Mouse (Mus musculus) stomach, embryonic 14.5 days (tissue): ENCODE results near the gene Epo. TPM values are rescaled to one million over a fixed set of nuclear protein-coding genes. Genes with fewer than 3 reads are reported as not detected.

Experiments used
- ATAC-seq: fragments of 200-750 bp; cut with Nextera tagmentation; 2 replicates; pipeline ENCODE4 v1.8.0; 2017; ENCODE audit warnings: low read depth, moderate TSS enrichment; ENCODE audit not compliant: insufficient number of reproducible peaks, insufficient read depth, low FRiP score
- H3K27ac ChIP-seq: fragments of 300-500 bp; sonication (generic); 2 replicates; pipeline ENCODE4 v1.5.1; 2014; ENCODE audit warnings: mild to moderate bottlenecking, low read length, moderate library complexity, mixed read lengths
- H3K27me3 ChIP-seq: fragments of 300-500 bp; sonication (generic); 2 replicates; pipeline ENCODE4 v1.6.1; 2014; ENCODE audit warnings: low read length, control low read depth, mixed read lengths; ENCODE audit not compliant: control insufficient read depth, insufficient read depth
- H3K36me3 ChIP-seq: fragments of 300-500 bp; sonication (generic); 2 replicates; pipeline ENCODE4 v1.6.1; 2014; ENCODE audit warnings: mild to moderate bottlenecking, control low read depth, low read length, moderate library complexity, mixed read lengths; ENCODE audit not compliant: control insufficient read depth, insufficient read depth
- H3K4me1 ChIP-seq: fragments of 300-500 bp; sonication (generic); 2 replicates; pipeline ENCODE4 v1.6.1; 2014; ENCODE audit warnings: low read length, control low read depth, mixed read lengths; ENCODE audit not compliant: control insufficient read depth, insufficient read depth
- H3K4me2 ChIP-seq: fragments of 300-500 bp; sonication (generic); replicated peaks from 2 replicates; pipeline ENCODE4 v1.6.1; 2014; ENCODE audit warnings: low read depth, low read length, control low read depth
- H3K4me3 ChIP-seq: fragments of 300-500 bp; sonication (generic); 2 replicates; pipeline ENCODE4 v1.5.1; 2014; ENCODE audit warnings: low read depth, low read length, control low read depth
- H3K9ac ChIP-seq: fragments of 300-500 bp; sonication (generic); replicated peaks from 2 replicates; pipeline ENCODE4 v1.6.1; 2014; ENCODE audit warnings: low read depth, mild to moderate bottlenecking, control low read depth, low read length, moderate library complexity, mixed read lengths
- H3K9me3 ChIP-seq: fragments of 300-500 bp; sonication (generic); 2 replicates; pipeline ENCODE4 v1.6.1; 2016; ENCODE audit warnings: low read depth, low read length, control low read depth; ENCODE audit not compliant: control insufficient read depth
- WGBS: fragments of 180-500 bp; shearing (Covaris S2); extraction: QIAGEN DNeasy Blood & Tissue Kit; methylation state at CpG from one replicate; pipeline ENCODE4 v1.1.7; 2014; 5-methylcytosine and 5-hydroxymethylcytosine counted together
- polyA plus RNA-seq: library from polyadenylated mRNA; unstranded; fragments of >200 nt; fragmentation: Nextera tagmentation; extraction: Ambion mirVana; gene quantifications from 2 replicates; pipeline ENCODE4 v1.2.1, GENCODE M21; 2014

Gene Epo
- polyA plus RNA-seq, 1 experiment from 2014 or later: 0.38 TPM

- no peak overlapping the region for H3K9ac ChIP-seq
- H3K27me3 ChIP-seq: no peaks in the 10 kb centered on the region
- no peak; the same call in 1 of the 2 replicates for ATAC-seq
- no peaks in the 10 kb centered on the region; the same call in 1 of the 2 replicates for H3K9me3 ChIP-seq
- H3K27ac ChIP-seq: no peak overlapping the region
- peak overlapping the region; percentile 46 for H3K4me2 ChIP-seq
- peak overlapping the region; percentile 15 for H3K4me3 ChIP-seq
- H3K36me3 ChIP-seq: no peaks in the 10 kb centered on the region
- 1% methylated on average over 17 of the region's 17 CpGs for WGBS
- peaks cover 7% of the 10 kb centered on the region; the same call in 1 of the 2 replicates for H3K4me1 ChIP-seq
Measured at GRCm38 (mm10) chr5:137485851-137486155, 47.2 kb downstream of the Epo start.

GRCm38 (mm10) chr5:137485071-137485850 is 47.8 kb downstream of the Epo start:
- Histone ChIP-seq H3K9ac (no peak overlapping the region), H3K4me1 (peaks cover 7% of the 10 kb centered on the region; the same call in 1 of the 2 replicates), H3K36me3 (no peaks in the 10 kb centered on the region), H3K27me3 (no peaks in the 10 kb centered on the region), H3K27ac (no peak overlapping the region), H3K4me3 (peak overlapping the region; percentile 15), H3K4me2 (peak overlapping the region; percentile 46), H3K9me3 (no peaks in the 10 kb centered on the region; the same call in 1 of the 2 replicates)
- WGBS: 11% methylated on average over 30 of the region's 30 CpGs
- no peak for ATAC-seq

GRCm38 (mm10) chr5:137481897-137482296 is 51.1 kb downstream of the Epo start:
- H3K4me3 ChIP-seq: no peak overlapping the region
- H3K9me3 ChIP-seq: no peaks in the 10 kb centered on the region
- H3K4me2 ChIP-seq: no peak overlapping the region
- no peak for ATAC-seq
- no peak overlapping the region for H3K27ac ChIP-seq
- no peaks in the 10 kb centered on the region for H3K27me3 ChIP-seq
- 34% methylated on average over 8 of the region's 8 CpGs for WGBS
- peaks cover 7% of the 10 kb centered on the region; the same call in 1 of the 2 replicates for H3K4me1 ChIP-seq
- no peak overlapping the region for H3K9ac ChIP-seq
- no peaks in the 10 kb centered on the region for H3K36me3 ChIP-seq

- no peaks in the 10 kb centered on the region for H3K9me3 ChIP-seq
- H3K9ac ChIP-seq: no peak overlapping the region
- H3K4me3 ChIP-seq: no peak overlapping the region
- H3K4me2 ChIP-seq: no peak overlapping the region
- ATAC-seq: no peak
- H3K36me3 ChIP-seq: no peaks in the 10 kb centered on the region
- H3K27ac ChIP-seq: no peak overlapping the region
- no peaks in the 10 kb centered on the region for H3K27me3 ChIP-seq
- peaks cover 7% of the 10 kb centered on the region; the same call in 1 of the 2 replicates for H3K4me1 ChIP-seq
Measured at GRCm38 (mm10) chr5:137481138-137481537, 51.9 kb downstream of the Epo start.

GRCm38 (mm10) chr5:137476964-137477363 is 56.1 kb downstream of the Epo start, which contains the start of gene Zan:
Gene Zan, minus strand, starts transcription at chr5:137477064.
- no peak for ATAC-seq
- H3K27ac ChIP-seq: no peak within 1 kb of the TSS
- H3K27me3 ChIP-seq: no peaks in the 10 kb centered on the region
- H3K4me1 ChIP-seq: no peaks in the 10 kb centered on the region
- no peak within 1 kb of the TSS for H3K4me2 ChIP-seq
- no peaks in the 10 kb centered on the region for H3K9me3 ChIP-seq
- H3K36me3 ChIP-seq: no peaks in the 10 kb centered on the region
- H3K4me3 ChIP-seq: no peak within 1 kb of the TSS
- H3K9ac ChIP-seq: no peak within 1 kb of the TSS
- 75% methylated on average over 5 of the region's 5 CpGs for WGBS

GRCm38 (mm10) chr5:137474351-137474750 is 58.7 kb downstream of the Epo start:
- Histone ChIP-seq H3K4me1 (no peaks in the 10 kb centered on the region), H3K4me2 (no peak overlapping the region), H3K27me3 (no peaks in the 10 kb centered on the region), H3K27ac (no peak overlapping the region), H3K4me3 (no peak overlapping the region), H3K36me3 (no peaks in the 10 kb centered on the region), H3K9ac (no peak overlapping the region), H3K9me3 (no peaks in the 10 kb centered on the region)
- no peak for ATAC-seq
- WGBS: 58% methylated on average over 2 of the region's 2 CpGs

GRCm38 (mm10) chr5:137472252-137472904 is 60.7 kb downstream of the Epo start:
- 52% methylated on average over 5 of the region's 5 CpGs for WGBS
- Histone ChIP-seq H3K27ac (peak overlapping the region; percentile 81), H3K36me3 (no peaks in the 10 kb centered on the region), H3K27me3 (no peaks in the 10 kb centered on the region), H3K9me3 (no peaks in the 10 kb centered on the region), H3K4me1 (no peaks in the 10 kb centered on the region), H3K4me2 (no peak overlapping the region), H3K9ac (no peak overlapping the region), H3K4me3 (no peak overlapping the region)
- peak; percentile 93 for ATAC-seq

- H3K9me3 ChIP-seq: no peaks in the 10 kb centered on the region
- H3K4me1 ChIP-seq: no peaks in the 10 kb centered on the region
- H3K36me3 ChIP-seq: no peaks in the 10 kb centered on the region
- H3K4me2 ChIP-seq: no peak overlapping the region
- H3K27ac ChIP-seq: no peak overlapping the region
- H3K4me3 ChIP-seq: no peak overlapping the region
- WGBS: 94% methylated on average over 6 of the region's 6 CpGs
- no peak for ATAC-seq
- H3K27me3 ChIP-seq: no peaks in the 10 kb centered on the region
- H3K9ac ChIP-seq: no peak overlapping the region
Measured at GRCm38 (mm10) chr5:137466946-137467345, 66.1 kb downstream of the Epo start.
